Mouse (Mus musculus) layer of hippocampus, postnatal 14 days (tissue): ENCODE measurements at regions not wholly inside any gene's neighbourhood (a gene's known extent, or its start where the extent isn't known, plus 50 kb on each side); places are given as distances from the start of the nearest gene placed in this dataset.

Experiments
- DNase-seq, 2 experiments: peaks; one replicate each; pipeline ENCODE4 v3.0.0; 2021 to 2022; ENCODE audit warnings: low spot score in 2 of 2, mixed read lengths in 1 of 2

- DNase-seq = no peak
Measured at GRCm38 (mm10) chr14:48754080-48754720, 80.6 kb upstream of the Otx2 start.

GRCm38 (mm10) chr14:48753517-48754079, 80.0 kb upstream of the Otx2 start:
- DNase-seq = no peak

GRCm38 (mm10) chr14:48753084-48753483, 79.5 kb upstream of the Otx2 start:
- no peak for DNase-seq

- DNase-seq = no peak
Measured at GRCm38 (mm10) chr14:48752579-48752905, 78.9 kb upstream of the Otx2 start.

- no peak for DNase-seq
Measured at GRCm38 (mm10) chr14:48751751-48752578, 78.3 kb upstream of the Otx2 start.

- DNase-seq = no peak
Measured at GRCm38 (mm10) chr14:48750994-48751393, 77.4 kb upstream of the Otx2 start.

- DNase-seq = no peak
Measured at GRCm38 (mm10) chr14:48748976-48749375, 75.4 kb upstream of the Otx2 start.

- no peak for DNase-seq
Measured at GRCm38 (mm10) chr14:48747936-48748335, 74.3 kb upstream of the Otx2 start.

- DNase-seq = no peak
Measured at GRCm38 (mm10) chr14:48740942-48741602, 67.5 kb upstream of the Otx2 start.

- no peak for DNase-seq
Measured at GRCm38 (mm10) chr14:48739121-48739520, 65.5 kb upstream of the Otx2 start.

GRCm38 (mm10) chr14:48738641-48739040, 65.0 kb upstream of the Otx2 start:
- DNase-seq = no peak

GRCm38 (mm10) chr14:48738213-48738612, 64.6 kb upstream of the Otx2 start:
- no peak for DNase-seq

- DNase-seq = no peak
Measured at GRCm38 (mm10) chr14:48736969-48737860, 63.6 kb upstream of the Otx2 start.

- DNase-seq = no peak
Measured at GRCm38 (mm10) chr14:48736211-48736610, 62.6 kb upstream of the Otx2 start.

GRCm38 (mm10) chr14:48729996-48730395, 56.4 kb upstream of the Otx2 start:
- no peak for DNase-seq
